Mouse (Mus musculus) left cerebral cortex, adult 8-10 months (tissue): ENCODE measurements around the gene Rita1. TPM values are rescaled to one million over a fixed set of nuclear protein-coding genes. Genes with fewer than 3 reads are reported as not detected.

Experiments used
- DNase-seq, 2 experiments: peaks; one replicate each; pipeline ENCODE4 v3.0.0; 2022; ENCODE audit warnings: low spot score in 2 of 2
- total RNA-seq, 4 experiments: library from RNA; stranded (reverse); gene quantifications; 2 replicates each; pipeline ENCODE4 v1.2.4; 2022

Rita1 gene
- total RNA-seq, 4 experiments from 2014 or later = 25.1 to 30.2 (median 28.8) TPM

DNA sequence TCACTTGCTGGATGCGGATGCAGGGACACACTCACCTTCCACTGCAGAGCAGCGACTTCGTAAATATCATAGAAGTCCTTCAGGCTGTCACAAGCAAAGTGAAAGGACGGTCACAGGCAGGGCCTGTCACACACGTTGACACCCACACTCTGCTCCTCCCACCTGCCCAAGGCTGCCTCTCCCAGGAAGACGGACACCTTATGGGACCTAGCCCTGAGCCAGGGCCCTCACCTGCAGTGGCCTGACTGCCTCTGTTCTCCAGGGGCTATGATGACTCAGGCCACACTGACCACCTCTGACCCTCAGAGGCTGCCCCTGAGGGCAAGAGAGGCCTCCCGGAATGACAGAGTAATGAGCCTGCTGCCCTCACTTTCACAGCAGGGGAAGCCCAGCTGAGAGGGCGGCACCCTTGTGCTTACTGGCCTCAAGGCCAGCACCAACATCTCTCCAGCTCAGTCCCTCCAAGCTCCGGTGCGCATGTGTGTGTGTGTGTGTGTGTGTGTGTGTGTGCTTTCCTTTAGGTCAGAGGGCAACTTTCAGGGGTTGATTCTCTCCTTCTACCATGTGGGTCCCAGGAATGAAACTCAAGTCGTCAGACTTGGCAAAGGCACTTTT is 64.0 kb downstream of the Rita1 start:
- no peak for DNase-seq

Other genes with a start within 250 kb of the Rita1 start
- under 1 TPM; 0.16 to 0.46 (median 0.34) TPM for gene Lhx5, start 180.9 kb downstream of the Rita1 start, total RNA-seq
- gene Sdsl, start 139.8 kb downstream of the Rita1 start, total RNA-seq = 1 to 10 TPM; 4.2 to 7.8 (median 6.2) TPM
- gene Sds, start 136.1 kb downstream of the Rita1 start, total RNA-seq = 1 to 10 TPM in 1 of 4 experiments, under 1 TPM in 2, not detected in 1; 0.61 to 2.0 (median 1.00) TPM
- 10 to 100 TPM; 59.8 to 67.4 (median 64.8) TPM for gene Plbd2, start 109.0 kb downstream of the Rita1 start, total RNA-seq
- 1 to 10 TPM; 5.0 to 8.6 (median 6.3) TPM for gene Slc8b1, start 101.4 kb downstream of the Rita1 start, total RNA-seq
- gene Tpcn1, start 23.9 kb downstream of the Rita1 start, total RNA-seq = 10 to 100 TPM; 32.5 to 41.9 (median 34.2) TPM
- gene Iqcd, start 23.6 kb downstream of the Rita1 start, total RNA-seq = 1 to 10 TPM in 3 of 4 experiments, under 1 TPM in 1; 0.78 to 1.3 (median 1.3) TPM
- 10 to 100 TPM; 32.4 to 36.9 (median 35.7) TPM for gene Ddx54, start 150 bp upstream of the Rita1 start, total RNA-seq
- gene Cfap73, start 21.6 kb upstream of the Rita1 start, total RNA-seq = under 1 TPM in 2 of 4 experiments, not detected in 2; 0.55 to 0.58 TPM
- gene Rasal1, start 36.2 kb upstream of the Rita1 start, total RNA-seq = 10 to 100 TPM; 68.8 to 89.5 (median 83.1) TPM
- gene Dtx1, start 99.3 kb upstream of the Rita1 start, total RNA-seq = 10 to 100 TPM; 64.7 to 71.7 (median 69.7) TPM
- gene Oas2, start 137.3 kb upstream of the Rita1 start, total RNA-seq = under 1 TPM in 2 of 4 experiments, not detected in 2; 0.21 to 0.27 TPM
- gene Oas3, start 165.1 kb upstream of the Rita1 start, total RNA-seq = not detected
- gene Oas1e, start 182.9 kb upstream of the Rita1 start, total RNA-seq = not detected
- 1 to 10 TPM in 3 of 4 experiments, under 1 TPM in 1; 0.46 to 1.9 (median 1.5) TPM for gene Oas1c, start 199.9 kb upstream of the Rita1 start, total RNA-seq
- gene Oas1f, start 234.8 kb upstream of the Rita1 start, total RNA-seq = not detected
- not detected for gene Oas1h, start 248.8 kb upstream of the Rita1 start, total RNA-seq